Mouse (Mus musculus): ENCODE data around the gene AK157302.

- no peak for TF ChIP-seq CTCF (IDR thresholded peaks at IDR 0.05; ENCODE audit: low read depth)
- no peak for TF ChIP-seq EP300 (IDR thresholded peaks at IDR 0.05; ENCODE audit: low read depth)
These were observed 35.1 kb downstream of the AK157302 start for GRCm38 (mm10) chr13:21530136-21530535.
